Mouse (Mus musculus) megakaryocyte, embryonic 14.5 days (primary cell): ENCODE measurements around the gene Smagp.

Experiments
- FLI1 ChIP-seq: IDR thresholded peaks from 2 replicates; pipeline ENCODE4 v1.6.1; 2012; ENCODE audit warnings: low read length, inconsistent platforms, mixed read lengths
- GATA1 ChIP-seq: IDR thresholded peaks from 3 replicates; pipeline ENCODE4 v1.6.1; 2012; ENCODE audit warnings: mixed read lengths, low read length, inconsistent platforms, borderline replicate concordance

GRCm38 (mm10) chr15:100600696-100601272 is 36.0 kb downstream of the Smagp start:
- TF ChIP-seq GATA1 (no peak), FLI1 (no peak)
